Mouse (Mus musculus) olfactory bulb, adult 2 months (tissue): ENCODE data around the gene Ruvbl1.

Experiments used
- CTCF ChIP-seq: fragments of 200-500 bp; IDR thresholded peaks from 2 replicates; pipeline ENCODE4 v1.5.1; 2012; ENCODE audit warnings: low read depth, mild to moderate bottlenecking, low read length, moderate library complexity; ENCODE audit not compliant: insufficient read depth
- POLR2A ChIP-seq: fragments of 200-500 bp; IDR thresholded peaks from 2 replicates; pipeline ENCODE4 v1.6.1; 2012; ENCODE audit warnings: mild to moderate bottlenecking, low read depth, low read length, moderate library complexity; ENCODE audit not compliant: insufficient read depth

DNA sequence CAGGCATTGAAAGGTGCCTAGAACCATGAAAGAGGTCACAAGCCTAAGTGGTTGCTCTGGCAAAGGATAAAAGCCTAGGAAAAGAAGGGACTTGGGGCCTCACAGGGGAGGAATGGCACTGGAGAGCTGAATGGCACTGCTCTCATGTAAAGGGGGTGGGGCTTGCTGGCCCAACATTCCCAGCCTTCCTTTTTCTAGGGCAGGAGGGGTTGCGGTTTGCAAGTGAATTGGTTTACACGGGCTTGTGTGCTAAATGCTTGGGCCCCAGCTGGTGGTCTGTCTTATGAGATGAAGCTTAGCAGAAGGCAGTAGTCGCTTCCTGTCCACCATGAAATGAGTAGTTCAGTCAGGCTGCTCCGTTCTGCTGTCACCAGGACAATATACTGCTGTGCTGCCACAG is 17.8 kb upstream of the Ruvbl1 start:
- no peak for TF ChIP-seq POLR2A
- no peak for TF ChIP-seq CTCF
